Mouse (Mus musculus): ENCODE measurements around the gene Fuz.

DNA sequence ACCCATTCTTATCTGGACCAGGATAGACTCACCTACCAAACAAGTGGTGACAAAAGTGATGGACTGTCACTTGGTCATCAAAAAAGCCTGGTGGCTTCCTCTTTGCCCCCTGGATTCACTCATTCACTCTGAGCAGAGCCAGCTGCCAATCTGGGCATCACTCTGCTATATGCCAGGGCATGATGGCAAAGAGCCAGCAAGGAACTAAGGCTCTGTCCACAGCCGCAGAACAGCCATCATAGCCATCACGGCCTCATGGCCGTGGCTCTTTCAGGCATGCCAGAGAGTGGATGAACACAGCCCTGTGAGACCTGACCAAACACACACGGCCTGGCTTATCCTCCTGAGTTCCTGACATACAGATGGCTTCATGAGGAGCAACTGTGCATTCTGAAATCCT lies 5.1 kb upstream of the Fuz start:
- no peak for TF ChIP-seq CTCF (IDR thresholded peaks at IDR 0.05; ENCODE audit: low read depth, low read length)
- TF ChIP-seq POLR2A (IDR thresholded peaks at IDR 0.05; ENCODE audit: extremely low read depth, insufficient read depth, low read length) = no peak

Data from liver, adult 2 months (tissue).